Mouse (Mus musculus) 3T3-L1 (cell line): Measurements from ENCODE around the gene Ddi2.

ENCODE experiments used
- DNase-seq: peaks from one replicate; pipeline ENCODE4 v3.0.0-alpha.2; 2015; ENCODE audit warnings: low read depth, low spot score

Gene Ddi2

GRCm38 (mm10) chr4:141655908-141656608 is 67.2 kb downstream of the Ddi2 start:
- DNase-seq = no peak

GRCm38 (mm10) chr4:141654509-141654908 is 68.7 kb downstream of the Ddi2 start:
- no peak for DNase-seq

- no peak for DNase-seq
Measured at GRCm38 (mm10) chr4:141653813-141654212, 69.4 kb downstream of the Ddi2 start.

- no peak for DNase-seq
Measured at GRCm38 (mm10) chr4:141653044-141653443, 70.2 kb downstream of the Ddi2 start.

GRCm38 (mm10) chr4:141651944-141652343 is 71.3 kb downstream of the Ddi2 start:
- no peak for DNase-seq

GRCm38 (mm10) chr4:141651286-141651685 is 71.9 kb downstream of the Ddi2 start:
- no peak for DNase-seq

- no peak for DNase-seq
Measured at GRCm38 (mm10) chr4:141649244-141649643, 74.0 kb downstream of the Ddi2 start.

- no peak for DNase-seq
Measured at GRCm38 (mm10) chr4:141648262-141648661, 75.0 kb downstream of the Ddi2 start.

GRCm38 (mm10) chr4:141647187-141647586 is 76.0 kb downstream of the Ddi2 start:
- DNase-seq = no peak

- no peak for DNase-seq
Measured at GRCm38 (mm10) chr4:141645988-141646387, 77.2 kb downstream of the Ddi2 start.

- peak; percentile 39 for DNase-seq
Measured at GRCm38 (mm10) chr4:141643118-141643855, 79.9 kb downstream of the Ddi2 start.

- no peak for DNase-seq
Measured at GRCm38 (mm10) chr4:141641961-141642811, 81.0 kb downstream of the Ddi2 start.

GRCm38 (mm10) chr4:141641353-141641771 is 81.9 kb downstream of the Ddi2 start:
- no peak for DNase-seq

- DNase-seq = no peak
Measured at GRCm38 (mm10) chr4:141639474-141639873, 83.7 kb downstream of the Ddi2 start.

GRCm38 (mm10) chr4:141636693-141637092 is 86.5 kb downstream of the Ddi2 start:
- no peak for DNase-seq

GRCm38 (mm10) chr4:141635991-141636390 is 87.2 kb downstream of the Ddi2 start:
- DNase-seq = no peak

- no peak for DNase-seq
Measured at GRCm38 (mm10) chr4:141632111-141632873, 90.9 kb downstream of the Ddi2 start.

GRCm38 (mm10) chr4:141631250-141631649 is 92.0 kb downstream of the Ddi2 start:
- DNase-seq = no peak

- no peak for DNase-seq
Measured at GRCm38 (mm10) chr4:141630021-141630420, 93.2 kb downstream of the Ddi2 start.

GRCm38 (mm10) chr4:141628661-141629060 is 94.6 kb downstream of the Ddi2 start:
- DNase-seq = no peak
